Mouse (Mus musculus): ENCODE results near the gene Rabep1.

Rabep1 gene

DNA sequence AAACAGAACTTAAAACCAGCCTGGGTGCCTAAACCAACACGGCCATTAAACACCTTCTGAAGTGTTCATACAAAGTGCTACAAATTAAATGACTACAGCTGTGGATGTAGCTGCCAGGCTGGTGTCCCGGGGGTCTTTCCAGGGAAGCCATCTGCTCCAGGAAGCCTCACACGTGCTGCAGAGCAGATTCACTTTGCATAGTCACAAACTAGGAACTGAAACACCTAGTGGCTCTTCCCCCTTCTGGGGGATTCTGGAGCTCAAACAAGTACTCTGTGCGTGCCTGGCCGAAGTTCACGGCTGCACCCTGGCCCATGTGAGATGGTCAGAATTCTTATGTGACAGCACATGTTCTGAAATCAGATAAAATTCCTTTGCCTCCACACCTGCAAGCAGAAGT, 135.7 kb downstream of the Rabep1 start:
- no peak for DNase-seq

DNA sequence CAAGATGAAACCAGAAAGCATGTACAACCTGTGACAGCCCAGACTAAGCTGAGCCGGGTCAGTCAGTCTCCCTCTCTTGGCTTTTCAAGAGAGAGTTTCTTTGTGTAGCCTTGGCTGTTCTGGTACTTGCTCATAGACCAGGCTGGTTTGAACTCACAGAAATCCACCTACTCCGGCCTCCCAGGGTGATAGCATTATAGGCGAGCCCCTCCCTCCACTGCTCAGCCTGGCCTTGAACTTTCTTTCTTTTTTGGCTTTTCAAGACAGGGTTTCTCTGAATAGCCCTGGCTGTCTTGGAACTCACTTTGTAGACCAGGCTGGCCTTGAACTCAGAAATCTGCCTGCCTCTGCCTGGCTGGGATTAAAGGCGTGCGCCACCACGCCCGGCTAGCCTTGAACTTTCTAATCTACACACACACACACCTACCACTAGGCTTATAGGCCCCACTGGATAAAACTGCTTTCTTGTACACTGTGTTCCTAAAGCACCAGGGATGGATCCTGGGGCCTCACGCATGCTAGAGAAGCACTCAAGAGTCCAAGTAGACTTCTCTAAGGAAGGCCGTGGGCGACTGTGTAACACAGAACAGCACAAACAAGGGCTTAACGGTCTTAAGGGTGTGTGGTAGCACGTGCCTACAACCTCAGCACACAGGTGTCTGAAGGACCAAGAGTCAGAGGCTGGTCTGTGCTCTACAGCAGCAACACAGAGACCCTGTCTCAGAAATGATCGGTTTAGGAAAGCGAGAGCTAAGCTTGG, 136.4 kb downstream of the Rabep1 start:
- DNase-seq, result no peak

DNA sequence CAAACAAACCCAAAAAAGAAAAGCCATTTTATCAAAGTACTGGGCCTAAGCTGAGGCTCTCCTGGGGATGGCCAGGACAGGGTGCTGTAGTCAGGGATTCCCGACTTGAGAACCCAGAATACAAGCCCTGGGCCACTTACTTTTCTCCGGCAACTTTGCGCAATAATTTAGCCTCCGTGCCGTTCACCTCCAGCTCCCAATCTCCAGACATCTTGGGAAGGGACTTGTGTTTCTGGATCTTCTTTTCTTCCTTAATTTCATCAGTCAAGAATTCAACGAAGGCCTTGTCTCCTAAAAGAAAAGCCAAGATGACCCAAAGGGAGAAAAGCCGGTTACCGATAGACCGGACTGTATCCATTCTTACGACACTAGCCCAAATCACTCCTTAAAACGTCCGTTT, 137.5 kb downstream of the Rabep1 start:
- no peak for DNase-seq

DNA sequence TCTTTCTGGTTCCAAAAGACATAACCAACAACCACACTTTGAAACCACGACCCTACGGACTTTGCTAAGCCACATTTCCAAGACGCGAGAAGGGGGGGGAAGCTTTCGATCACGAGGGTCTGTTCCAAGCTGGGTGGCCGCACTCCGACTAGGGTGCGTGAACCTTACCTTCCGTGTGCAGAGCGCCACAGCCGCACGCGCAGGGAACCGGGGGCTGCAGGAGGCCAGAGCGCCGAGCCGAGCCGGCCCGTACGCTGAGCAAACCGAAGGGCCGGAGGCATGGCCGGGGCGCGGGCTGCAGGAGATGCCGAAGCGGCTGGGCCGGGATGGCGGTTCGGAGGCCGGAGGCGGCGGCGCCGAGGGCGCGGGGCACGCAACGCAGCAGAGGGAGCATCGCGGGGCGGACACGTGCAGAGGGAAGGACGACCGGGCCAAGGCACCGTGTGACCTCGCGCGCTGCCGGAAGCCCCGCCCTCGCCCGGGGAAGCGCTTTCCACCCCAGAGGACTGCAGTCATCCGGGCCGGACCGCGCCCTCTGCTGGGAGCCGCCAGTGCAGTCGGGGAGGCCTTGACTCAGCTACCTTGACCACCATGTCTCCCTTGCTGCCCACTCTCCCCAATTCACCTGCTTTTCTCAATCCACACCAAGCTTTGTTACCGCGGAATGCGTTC, 138.1 kb downstream of the Rabep1 start, which contains the start of gene C1qbp:
Gene C1qbp, minus strand, starts transcription at position 470 of the 672 bp plus-strand sequence.
- DNase-seq, result peak; percentile 93

All from cerebellum, adult 9-10 months (tissue).